Mouse (Mus musculus) liver, postnatal 0 days (tissue): ENCODE measurements at regions not wholly inside any gene's neighbourhood (a gene's known extent, or its start where the extent isn't known, plus 50 kb on each side); places are given as distances from the start of the nearest gene placed in this dataset.

Experiments
- ATAC-seq: fragments of 200-750 bp; cut with Nextera tagmentation; 2 replicates; pipeline ENCODE4 v1.8.0; 2017; ENCODE audit warnings: mild to moderate bottlenecking, moderate library complexity
- DNase-seq: peaks from one replicate; pipeline ENCODE4 v3.0.0-alpha.2; 2016
- H3K27ac ChIP-seq: fragments of 300-500 bp; sonication (generic); 2 replicates; pipeline ENCODE4 v1.5.1; 2014; ENCODE audit warnings: antibody characterized with exemption, moderate library complexity, mild to moderate bottlenecking, low read depth
- H3K27me3 ChIP-seq: fragments of 300-500 bp; sonication (generic); 2 replicates; pipeline ENCODE4 v1.6.1; 2014; ENCODE audit warnings: low read length, control low read depth, mixed read lengths; ENCODE audit not compliant: insufficient read depth
- H3K36me3 ChIP-seq: fragments of 300-500 bp; sonication (generic); replicated peaks from 2 replicates; pipeline ENCODE4 v1.6.1; 2014; ENCODE audit warnings: mild to moderate bottlenecking, control low read depth, low read length, moderate library complexity, mixed read lengths; ENCODE audit not compliant: insufficient read depth
- H3K4me1 ChIP-seq: fragments of 300-500 bp; sonication (generic); 2 replicates; pipeline ENCODE4 v1.6.1; 2014; ENCODE audit warnings: antibody characterized with exemption, mild to moderate bottlenecking, control low read depth; ENCODE audit not compliant: insufficient read depth
- H3K4me2 ChIP-seq: fragments of 300-500 bp; sonication (generic); 2 replicates; pipeline ENCODE4 v1.6.1; 2014; ENCODE audit warnings: low read depth, mild to moderate bottlenecking, low read length, moderate library complexity, mixed read lengths
- H3K4me3 ChIP-seq: fragments of 300-500 bp; sonication (generic); 2 replicates; pipeline ENCODE4 v1.5.1; 2014; ENCODE audit warnings: low read depth, low read length
- H3K9ac ChIP-seq: fragments of 300-500 bp; sonication (generic); replicated peaks from 2 replicates; pipeline ENCODE4 v1.6.1; 2014; ENCODE audit warnings: mild to moderate bottlenecking, moderate library complexity
- H3K9me3 ChIP-seq: fragments of 300-500 bp; sonication (generic); 2 replicates; pipeline ENCODE4 v1.6.1; 2016; ENCODE audit warnings: mild to moderate bottlenecking, control low read depth, low read length, mixed read lengths
- CTCF ChIP-seq: sonication (generic); IDR thresholded peaks from 2 replicates; pipeline ENCODE4 v1.5.1; 2016; ENCODE audit warnings: antibody characterized with exemption, low read depth
- EP300 ChIP-seq: IDR thresholded peaks from 2 replicates; pipeline ENCODE4 v1.6.1; 2016; ENCODE audit warnings: antibody characterized with exemption, low read depth, mild to moderate bottlenecking
- WGBS: fragments of 180-500 bp; shearing (Covaris S2); extraction: QIAGEN DNeasy Blood & Tissue Kit; methylation state at CpG from one replicate; pipeline ENCODE4 v1.1.7; 2014; ENCODE audit not compliant: insufficient replicate concordance; 5-methylcytosine and 5-hydroxymethylcytosine counted together

- 64% methylated on average over 11 of the region's 11 CpGs for WGBS
- DNase-seq = no peak
Observed at GRCm38 (mm10) chr4:81764026-81764867, 321.6 kb upstream of the Mpdz start.

GRCm38 (mm10) chr4:81763311-81764025 is 320.9 kb upstream of the Mpdz start:
- H3K27me3 ChIP-seq = no peaks in the 10 kb centered on the region
- H3K9me3 ChIP-seq = no peaks in the 10 kb centered on the region
- H3K36me3 ChIP-seq = no peaks in the 10 kb centered on the region
- DNase-seq (no peak), ATAC-seq (no peak)
- no peaks in the 10 kb centered on the region for H3K4me1 ChIP-seq
- WGBS = 62% methylated on average over 10 of the region's 10 CpGs
- no peak overlapping the region for H3K4me3 ChIP-seq
- no peak for TF ChIP-seq EP300
- TF ChIP-seq CTCF = no peak
- no peak overlapping the region for H3K9ac ChIP-seq
- no peak overlapping the region for H3K4me2 ChIP-seq
- no peak overlapping the region for H3K27ac ChIP-seq

More at GRCm38 (mm10) chr4:81764026-81764867, 321.6 kb upstream of the Mpdz start:
- Histone ChIP-seq H3K27ac (no peak overlapping the region), H3K4me3 (no peak overlapping the region), H3K4me2 (no peak overlapping the region), H3K9ac (no peak overlapping the region), H3K9me3 (no peaks in the 10 kb centered on the region), H3K4me1 (no peaks in the 10 kb centered on the region), H3K27me3 (no peaks in the 10 kb centered on the region), H3K36me3 (no peaks in the 10 kb centered on the region)
- TF ChIP-seq EP300 (no peak), CTCF (no peak)
- ATAC-seq = no peak

GRCm38 (mm10) chr4:81762592-81763229 is 320.1 kb upstream of the Mpdz start:
- no peaks in the 10 kb centered on the region for H3K4me1 ChIP-seq
- H3K9me3 ChIP-seq = no peaks in the 10 kb centered on the region
- no peak overlapping the region for H3K9ac ChIP-seq
- WGBS = 54% methylated on average over 11 of the region's 11 CpGs
- TF ChIP-seq EP300 (no peak), CTCF (no peak)
- H3K36me3 ChIP-seq = no peaks in the 10 kb centered on the region
- no peak overlapping the region for H3K27ac ChIP-seq
- no peak for DNase-seq
- H3K27me3 ChIP-seq = no peaks in the 10 kb centered on the region
- no peak overlapping the region for H3K4me3 ChIP-seq
- no peak overlapping the region for H3K4me2 ChIP-seq
- no peak for ATAC-seq

- H3K4me1 ChIP-seq = no peaks in the 10 kb centered on the region
- no peak for DNase-seq
- ATAC-seq = no peak
- no peak overlapping the region for H3K4me3 ChIP-seq
- H3K9ac ChIP-seq = no peak overlapping the region
- TF ChIP-seq CTCF = no peak
- TF ChIP-seq EP300 = no peak
- no peaks in the 10 kb centered on the region for H3K9me3 ChIP-seq
- no peaks in the 10 kb centered on the region for H3K27me3 ChIP-seq
- H3K27ac ChIP-seq = no peak overlapping the region
- H3K4me2 ChIP-seq = no peak overlapping the region
- H3K36me3 ChIP-seq = no peaks in the 10 kb centered on the region
- WGBS = 60% methylated on average over 1 of the region's 1 CpGs
Observed at GRCm38 (mm10) chr4:81757905-81758304, 315.3 kb upstream of the Mpdz start.

- H3K4me3 ChIP-seq = no peak overlapping the region
- H3K9me3 ChIP-seq = no peaks in the 10 kb centered on the region
- ATAC-seq = no peak
- H3K36me3 ChIP-seq = no peaks in the 10 kb centered on the region
- H3K4me2 ChIP-seq = no peak overlapping the region
- no peaks in the 10 kb centered on the region for H3K4me1 ChIP-seq
- no peak overlapping the region for H3K9ac ChIP-seq
- WGBS = 59% methylated on average over 18 of the region's 18 CpGs
- no peak for DNase-seq
- TF ChIP-seq CTCF (no peak), EP300 (no peak)
- H3K27me3 ChIP-seq = no peaks in the 10 kb centered on the region
- 0 out of 2 replicates have a peak overlapping the region, but pooled peaks have one; percentile 22 for H3K27ac ChIP-seq
Observed at GRCm38 (mm10) chr4:81744629-81745509, 302.3 kb upstream of the Mpdz start.
